Mouse (Mus musculus): ENCODE data around the gene Gm10354. TPM values are rescaled to one million over a fixed set of nuclear protein-coding genes. Genes with fewer than 3 reads are reported as not detected.
"Not testable (repeated sequence)": the region's sequence is repeated elsewhere in the genome, so short reads cannot be mapped to it uniquely, and the experiment has no call there.

The Gm10354 gene
- polyA plus RNA-seq, 1 experiment from 2014 or later: not detected

GRCm38 (mm10) chr5:14998077-14998476 is 19.3 kb upstream of the Gm10354 start:
- ATAC-seq (ENCODE audit: insufficient number of reproducible peaks, insufficient read depth, low FRiP score, low read depth); H3K27me3 ChIP-seq (ENCODE audit: control insufficient read depth, insufficient read depth, low read length); H3K9ac ChIP-seq (replicated peaks; ENCODE audit: low read depth, low read length); H3K36me3 ChIP-seq (ENCODE audit: control insufficient read depth, insufficient read depth, low read length); H3K4me1 ChIP-seq (ENCODE audit: control insufficient read depth, insufficient read depth, low read length); H3K4me3 ChIP-seq (ENCODE audit: low read depth, low read length); H3K4me2 ChIP-seq (replicated peaks; ENCODE audit: low read depth, low read length); H3K27ac ChIP-seq (ENCODE audit: low read length); H3K9me3 ChIP-seq (ENCODE audit: control insufficient read depth, low read depth, low read length): not testable (repeated sequence)
- 75% methylated on average over 9 of the region's 9 CpGs for WGBS

- WGBS: 82% methylated on average over 4 of the region's 4 CpGs
- not testable (repeated sequence) for H3K27me3 ChIP-seq (ENCODE audit: control insufficient read depth, insufficient read depth, low read length); H3K4me1 ChIP-seq (ENCODE audit: control insufficient read depth, insufficient read depth, low read length); H3K9me3 ChIP-seq (ENCODE audit: control insufficient read depth, low read depth, low read length); H3K4me3 ChIP-seq (ENCODE audit: low read depth, low read length); H3K36me3 ChIP-seq (ENCODE audit: control insufficient read depth, insufficient read depth, low read length); H3K4me2 ChIP-seq (replicated peaks; ENCODE audit: low read depth, low read length); H3K9ac ChIP-seq (replicated peaks; ENCODE audit: low read depth, low read length); H3K27ac ChIP-seq (ENCODE audit: low read length); ATAC-seq (ENCODE audit: insufficient number of reproducible peaks, insufficient read depth, low FRiP score, low read depth)
Observed at GRCm38 (mm10) chr5:14997556-14997955, 18.8 kb upstream of the Gm10354 start.

GRCm38 (mm10) chr5:14996670-14997249 is 18.0 kb upstream of the Gm10354 start:
- not testable (repeated sequence) for H3K27me3 ChIP-seq (ENCODE audit: control insufficient read depth, insufficient read depth, low read length); H3K4me1 ChIP-seq (ENCODE audit: control insufficient read depth, insufficient read depth, low read length); H3K4me3 ChIP-seq (ENCODE audit: low read depth, low read length); H3K36me3 ChIP-seq (ENCODE audit: control insufficient read depth, insufficient read depth, low read length); H3K4me2 ChIP-seq (replicated peaks; ENCODE audit: low read depth, low read length); H3K9me3 ChIP-seq (ENCODE audit: control insufficient read depth, low read depth, low read length); H3K9ac ChIP-seq (replicated peaks; ENCODE audit: low read depth, low read length); H3K27ac ChIP-seq (ENCODE audit: low read length)
- WGBS: 74% methylated on average over 6 of the region's 7 CpGs
- peak; percentile 58; the same call in 1 of the 2 replicates for ATAC-seq (ENCODE audit: insufficient number of reproducible peaks, insufficient read depth, low FRiP score, low read depth)

GRCm38 (mm10) chr5:14994124-14994523 is 15.4 kb upstream of the Gm10354 start:
- not testable (repeated sequence) for H3K9ac ChIP-seq (replicated peaks; ENCODE audit: low read depth, low read length); H3K4me2 ChIP-seq (replicated peaks; ENCODE audit: low read depth, low read length); H3K27ac ChIP-seq (ENCODE audit: low read length); H3K27me3 ChIP-seq (ENCODE audit: control insufficient read depth, insufficient read depth, low read length); H3K4me3 ChIP-seq (ENCODE audit: low read depth, low read length); H3K4me1 ChIP-seq (ENCODE audit: control insufficient read depth, insufficient read depth, low read length); H3K36me3 ChIP-seq (ENCODE audit: control insufficient read depth, insufficient read depth, low read length); H3K9me3 ChIP-seq (ENCODE audit: control insufficient read depth, low read depth, low read length)
- 84% methylated on average over 6 of the region's 6 CpGs for WGBS
- peak; percentile 85 for ATAC-seq (ENCODE audit: insufficient number of reproducible peaks, insufficient read depth, low FRiP score, low read depth)

- H3K4me2 ChIP-seq (replicated peaks; ENCODE audit: low read depth, low read length); H3K9ac ChIP-seq (replicated peaks; ENCODE audit: low read depth, low read length); H3K27me3 ChIP-seq (ENCODE audit: control insufficient read depth, insufficient read depth, low read length); H3K9me3 ChIP-seq (ENCODE audit: control insufficient read depth, low read depth, low read length); H3K4me3 ChIP-seq (ENCODE audit: low read depth, low read length); H3K36me3 ChIP-seq (ENCODE audit: control insufficient read depth, insufficient read depth, low read length); H3K27ac ChIP-seq (ENCODE audit: low read length); H3K4me1 ChIP-seq (ENCODE audit: control insufficient read depth, insufficient read depth, low read length): not testable (repeated sequence)
- 78% methylated on average over 7 of the region's 8 CpGs for WGBS
- ATAC-seq (ENCODE audit: insufficient number of reproducible peaks, insufficient read depth, low FRiP score, low read depth): peak; percentile 71
Observed at GRCm38 (mm10) chr5:14990375-14991158, 11.8 kb upstream of the Gm10354 start.

- H3K27me3 ChIP-seq (ENCODE audit: control insufficient read depth, insufficient read depth, low read length); H3K9me3 ChIP-seq (ENCODE audit: control insufficient read depth, low read depth, low read length); H3K4me2 ChIP-seq (replicated peaks; ENCODE audit: low read depth, low read length); H3K27ac ChIP-seq (ENCODE audit: low read length); H3K36me3 ChIP-seq (ENCODE audit: control insufficient read depth, insufficient read depth, low read length); H3K4me3 ChIP-seq (ENCODE audit: low read depth, low read length); H3K4me1 ChIP-seq (ENCODE audit: control insufficient read depth, insufficient read depth, low read length); H3K9ac ChIP-seq (replicated peaks; ENCODE audit: low read depth, low read length): not testable (repeated sequence)
- 38% methylated on average over 5 of the region's 6 CpGs for WGBS
- peak; percentile 71; the same call in 1 of the 2 replicates for ATAC-seq (ENCODE audit: insufficient number of reproducible peaks, insufficient read depth, low FRiP score, low read depth)
Observed at GRCm38 (mm10) chr5:14986649-14987387, 8.1 kb upstream of the Gm10354 start.

GRCm38 (mm10) chr5:14977368-14977767 is 1.4 kb downstream of the Gm10354 start:
- not testable (repeated sequence) for H3K4me1 ChIP-seq (ENCODE audit: control insufficient read depth, insufficient read depth, low read length); H3K9ac ChIP-seq (replicated peaks; ENCODE audit: low read depth, low read length); H3K4me3 ChIP-seq (ENCODE audit: low read depth, low read length); H3K4me2 ChIP-seq (replicated peaks; ENCODE audit: low read depth, low read length); ATAC-seq (ENCODE audit: insufficient number of reproducible peaks, insufficient read depth, low FRiP score, low read depth); H3K27ac ChIP-seq (ENCODE audit: low read length); H3K9me3 ChIP-seq (ENCODE audit: control insufficient read depth, low read depth, low read length); H3K36me3 ChIP-seq (ENCODE audit: control insufficient read depth, insufficient read depth, low read length); H3K27me3 ChIP-seq (ENCODE audit: control insufficient read depth, insufficient read depth, low read length)
- 78% methylated on average over 4 of the region's 4 CpGs for WGBS

- H3K27me3 ChIP-seq (ENCODE audit: control insufficient read depth, insufficient read depth, low read length); ATAC-seq (ENCODE audit: insufficient number of reproducible peaks, insufficient read depth, low FRiP score, low read depth); H3K4me1 ChIP-seq (ENCODE audit: control insufficient read depth, insufficient read depth, low read length); H3K4me3 ChIP-seq (ENCODE audit: low read depth, low read length); H3K27ac ChIP-seq (ENCODE audit: low read length); H3K4me2 ChIP-seq (replicated peaks; ENCODE audit: low read depth, low read length); H3K36me3 ChIP-seq (ENCODE audit: control insufficient read depth, insufficient read depth, low read length); H3K9me3 ChIP-seq (ENCODE audit: control insufficient read depth, low read depth, low read length); H3K9ac ChIP-seq (replicated peaks; ENCODE audit: low read depth, low read length): not testable (repeated sequence)
- WGBS: 61% methylated on average over 3 of the region's 4 CpGs
Observed at GRCm38 (mm10) chr5:14975294-14975693, 3.4 kb downstream of the Gm10354 start.
